Mouse (Mus musculus) megakaryocyte, adult 5-6 weeks (primary cell): ENCODE data around the gene Desi1. TPM values are rescaled to one million over a fixed set of nuclear protein-coding genes. Genes with fewer than 3 reads are reported as not detected.

Experiments
- total RNA-seq, 2 experiments: library from RNA; stranded (forward) in 1 of 2; stranded (reverse) in 1 of 2; fragments of 153-499, 151-499 nt in 1 of 2; fragments of 221-1000, 200-1000 nt in 1 of 2; gene quantifications; 2 replicates each; pipeline versions ENCODE4 v1.2.3 to v1.2.4; 2015 to 2017

The Desi1 gene
- total RNA-seq, 2 experiments from 2014 or later: 2.6 to 19.1 TPM

Other genes starting within 250 kb of the Desi1 start
- 3.1 and 3.3 TPM in 2 replicates for gene Tef, start 231.4 kb downstream of the Desi1 start, total RNA-seq (2015)
- gene Tef, start 231.4 kb downstream of the Desi1 start, total RNA-seq (2017): 6.5 and 8.6 TPM in 2 replicates
- gene Tob2, start 175.1 kb downstream of the Desi1 start, total RNA-seq (2015): 36.1 and 38.2 TPM in 2 replicates
- gene Tob2, start 175.1 kb downstream of the Desi1 start, total RNA-seq (2017): 20.3 and 23.8 TPM in 2 replicates
- gene Phf5a, start 162.0 kb downstream of the Desi1 start, total RNA-seq (2015): 65.3 and 85.6 TPM in 2 replicates
- gene Phf5a, start 162.0 kb downstream of the Desi1 start, total RNA-seq (2017): 30.1 and 34.0 TPM in 2 replicates
- 47.0 and 58.7 TPM in 2 replicates for gene Aco2, start 161.6 kb downstream of the Desi1 start, total RNA-seq (2015)
- 82.3 and 89.4 TPM in 2 replicates for gene Aco2, start 161.6 kb downstream of the Desi1 start, total RNA-seq (2017)
- gene Polr3h, start 107.6 kb downstream of the Desi1 start, total RNA-seq (2015): 2.7 and 3.9 TPM in 2 replicates
- 5.5 and 7.8 TPM in 2 replicates for gene Polr3h, start 107.6 kb downstream of the Desi1 start, total RNA-seq (2017)
- gene Csdc2, start 97.1 kb downstream of the Desi1 start, total RNA-seq (2015): not detected in 2 replicates
- not detected in 2 replicates for gene Csdc2, start 97.1 kb downstream of the Desi1 start, total RNA-seq (2017)
- gene Pmm1, start 72.9 kb downstream of the Desi1 start, total RNA-seq (2015): 10.4 and 10.5 TPM in 2 replicates
- 5.6 and 5.7 TPM in 2 replicates for gene Pmm1, start 72.9 kb downstream of the Desi1 start, total RNA-seq (2017)
- gene 1700029P11Rik, start 53.3 kb downstream of the Desi1 start, total RNA-seq (2015): not detected in 2 replicates
- not detected in 2 replicates for gene 1700029P11Rik, start 53.3 kb downstream of the Desi1 start, total RNA-seq (2017)
- 28.8 and 36.2 TPM in 2 replicates for gene Xrcc6, start 46.0 kb downstream of the Desi1 start, total RNA-seq (2015)
- gene Xrcc6, start 46.0 kb downstream of the Desi1 start, total RNA-seq (2017): 82.5 and 83.2 TPM in 2 replicates
- 104 and 106 TPM in 2 replicates for gene Snu13, start 13.7 kb upstream of the Desi1 start, total RNA-seq (2015)
- 79.1 and 80.3 TPM in 2 replicates for gene Snu13, start 13.7 kb upstream of the Desi1 start, total RNA-seq (2017)
- gene 4930407I10Rik, start 25.3 kb upstream of the Desi1 start, total RNA-seq (2015): not detected in 2 replicates
- gene 4930407I10Rik, start 25.3 kb upstream of the Desi1 start, total RNA-seq (2017): not detected in 2 replicates
- gene Mei1, start 36.1 kb upstream of the Desi1 start, total RNA-seq (2015): not detected in 2 replicates
- not detected in 2 replicates for gene Mei1, start 36.1 kb upstream of the Desi1 start, total RNA-seq (2017)
- gene Ccdc134, start 94.1 kb upstream of the Desi1 start, total RNA-seq (2015): 7.8 and 8.8 TPM in 2 replicates
- 22.6 and 23.5 TPM in 2 replicates for gene Ccdc134, start 94.1 kb upstream of the Desi1 start, total RNA-seq (2017)
- 39.0 and 40.7 TPM in 2 replicates for gene Srebf2, start 113.3 kb upstream of the Desi1 start, total RNA-seq (2015)
- gene Srebf2, start 113.3 kb upstream of the Desi1 start, total RNA-seq (2017): 39.8 and 40.7 TPM in 2 replicates
- 0.14 TPM in 1 of 2 replicates, not detected in the other for gene Shisa8, start 179.0 kb upstream of the Desi1 start, total RNA-seq (2015)
- gene Shisa8, start 179.0 kb upstream of the Desi1 start, total RNA-seq (2017): not detected in 2 replicates
- 1.8 and 2.7 TPM in 2 replicates for gene Tnfrsf13c, start 190.5 kb upstream of the Desi1 start, total RNA-seq (2015)
- 1.0 and 1.5 TPM in 2 replicates for gene Tnfrsf13c, start 190.5 kb upstream of the Desi1 start, total RNA-seq (2017)
- gene Cenpm, start 210.9 kb upstream of the Desi1 start, total RNA-seq (2015): 20.3 and 32.9 TPM in 2 replicates
- gene Cenpm, start 210.9 kb upstream of the Desi1 start, total RNA-seq (2017): 10.0 and 19.5 TPM in 2 replicates
- not detected in 2 replicates for gene 1500009C09Rik, start 218.5 kb upstream of the Desi1 start, total RNA-seq (2015)
- not detected in 2 replicates for gene 1500009C09Rik, start 218.5 kb upstream of the Desi1 start, total RNA-seq (2017)
- gene Sept3, start 241.0 kb upstream of the Desi1 start, total RNA-seq (2015): 0.11 TPM in 1 of 2 replicates, not detected in the other
- gene Sept3, start 241.0 kb upstream of the Desi1 start, total RNA-seq (2017): 0.08 TPM in 1 of 2 replicates, not detected in the other